Mouse (Mus musculus) adrenal gland, adult 8-10 months (tissue): ENCODE measurements around the gene Gm44579. TPM values are rescaled to one million over a fixed set of nuclear protein-coding genes. Genes with fewer than 3 reads are reported as not detected.

Source experiments
- DNase-seq: peaks from one replicate; pipeline ENCODE4 v3.0.0; 2022
- total RNA-seq, 4 experiments: library from RNA; stranded (reverse); gene quantifications; 2 replicates each; pipeline ENCODE4 v1.2.4; 2022

Gene Gm44579
- not detected for total RNA-seq

DNA sequence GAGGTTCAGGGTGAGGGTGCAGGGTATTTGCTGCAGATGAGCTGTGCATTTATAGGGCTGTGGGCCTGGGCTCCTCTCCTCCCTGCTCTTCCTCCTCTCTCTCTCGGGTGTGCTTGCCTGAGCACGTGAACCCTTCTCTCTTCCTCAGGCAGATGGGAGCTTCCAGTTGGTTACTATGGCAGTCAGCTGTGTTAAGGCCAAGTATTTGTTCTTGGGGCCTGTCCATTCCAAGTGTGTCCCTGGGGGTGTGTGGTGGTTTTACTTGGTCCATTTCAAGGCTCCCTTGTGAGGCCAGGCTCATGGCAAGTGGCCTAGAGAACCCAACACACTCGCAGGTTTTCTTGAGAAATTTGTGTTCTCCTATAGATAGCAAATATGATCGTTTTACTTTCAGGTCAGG, at the start of gene Gm44579, which contains the start of gene Olfr287:
Gene Gm44579, minus strand, starts transcription at position 101 of the 400 bp plus-strand sequence.
Gene Olfr287, minus strand, starts transcription at position 180 of the 400 bp plus-strand sequence.
- no peak for DNase-seq

DNA sequence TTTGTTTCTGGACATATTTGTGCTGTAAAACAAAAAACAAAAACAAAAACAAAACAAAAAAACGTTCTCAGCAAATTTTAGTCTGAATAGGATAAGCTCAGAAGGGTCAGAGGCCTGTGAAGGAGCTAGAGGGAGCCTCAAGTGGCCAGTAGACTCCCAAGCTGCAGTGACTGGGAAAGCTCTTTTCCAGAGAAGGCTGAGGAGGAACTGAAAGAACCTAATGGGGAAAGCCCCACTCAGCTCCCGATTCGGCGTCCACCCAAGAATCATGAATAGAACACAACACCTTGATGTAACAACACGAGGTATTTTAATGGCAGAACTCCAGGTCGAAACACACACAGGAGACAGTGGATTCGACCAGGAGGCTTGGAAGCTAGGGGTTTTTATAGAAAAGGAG, 37.0 kb upstream of the Gm44579 start:
- DNase-seq, result no peak

DNA sequence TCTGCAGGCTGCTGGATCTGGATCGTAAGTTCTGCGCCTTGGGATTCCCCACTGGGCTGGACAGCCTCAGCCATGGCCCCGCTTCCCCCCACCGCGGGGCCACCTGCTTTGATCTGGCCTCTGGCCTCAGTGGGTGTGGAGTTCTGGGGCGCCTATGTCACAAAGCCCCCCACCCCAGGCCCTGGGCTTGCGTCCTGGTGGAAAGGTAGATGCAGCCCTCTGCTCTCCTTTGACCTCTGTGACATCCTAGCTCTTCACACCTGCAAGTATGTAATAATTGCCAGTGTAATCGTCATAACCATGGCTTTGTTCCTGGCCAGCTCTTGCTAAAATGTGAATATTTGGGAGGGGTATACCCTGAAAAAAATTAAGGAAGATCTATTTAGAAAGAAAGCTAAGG, 36.4 kb upstream of the Gm44579 start, which contains the start of gene H1fnt:
Gene H1fnt, minus strand, starts transcription at position 101 of the 400 bp plus-strand sequence.
- DNase-seq, result no peak

DNA sequence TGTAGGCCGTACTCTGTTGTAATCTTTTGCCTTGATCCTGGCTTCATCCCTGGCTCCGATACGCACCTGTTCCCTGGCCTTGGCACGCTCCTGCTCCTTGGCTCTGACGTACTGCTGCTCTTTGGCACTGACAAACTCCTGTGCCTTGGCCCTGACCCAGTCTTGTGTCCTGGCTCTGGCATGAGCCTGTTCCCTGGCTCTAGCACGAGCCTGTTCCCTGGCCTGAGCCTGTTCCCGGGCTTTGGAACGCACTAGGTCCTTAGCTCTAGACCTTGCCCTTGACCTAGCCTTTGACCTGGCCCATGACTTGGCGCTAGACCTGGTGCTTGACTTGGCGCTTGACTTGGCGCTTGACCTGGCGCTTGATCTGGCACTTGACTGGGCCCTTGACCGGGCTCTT, 35.5 kb upstream of the Gm44579 start:
- peak; percentile 10 for DNase-seq

DNA sequence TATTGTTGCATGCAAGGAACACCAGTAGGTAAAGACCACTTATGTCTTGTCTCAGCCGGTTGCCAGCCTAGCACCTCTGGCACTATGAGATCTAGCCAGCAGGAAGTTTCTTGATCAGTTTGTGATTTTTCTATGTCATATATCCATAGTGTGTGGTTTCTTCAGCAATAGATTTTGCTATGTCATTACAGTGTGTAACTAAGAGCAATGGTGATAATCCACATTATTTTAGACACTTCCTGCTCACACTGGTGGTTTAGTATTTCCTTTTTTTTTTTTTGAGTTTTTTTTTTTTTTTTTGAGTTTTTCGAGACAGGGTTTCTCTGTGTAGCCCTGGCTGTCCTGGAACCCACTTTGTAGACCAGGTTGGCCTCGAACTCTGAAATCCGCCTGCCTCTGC, 14.7 kb upstream of the Gm44579 start:
- no peak for DNase-seq

DNA sequence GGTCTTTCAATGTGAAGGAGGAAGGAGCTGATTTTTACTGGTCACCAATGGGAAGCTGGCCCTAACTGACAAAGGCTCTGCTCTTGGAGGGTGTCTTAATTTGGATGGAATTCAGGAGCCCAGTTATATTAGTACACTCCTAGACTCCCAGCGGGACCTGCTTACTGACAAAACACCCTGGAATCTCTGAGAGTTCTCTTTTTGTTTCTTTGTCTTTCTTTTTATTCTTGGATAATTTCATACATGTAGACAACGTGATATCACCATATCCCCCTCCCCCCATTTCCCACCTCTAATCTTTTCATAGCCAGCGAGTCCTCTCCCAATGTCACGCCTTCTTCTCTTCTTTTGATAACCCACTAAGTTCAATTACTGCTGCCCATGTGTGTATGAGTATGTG, 13.6 kb upstream of the Gm44579 start, which contains the start of gene Olfr286:
Gene Olfr286, minus strand, starts transcription at position 101 of the 400 bp plus-strand sequence.
- no peak for DNase-seq

DNA sequence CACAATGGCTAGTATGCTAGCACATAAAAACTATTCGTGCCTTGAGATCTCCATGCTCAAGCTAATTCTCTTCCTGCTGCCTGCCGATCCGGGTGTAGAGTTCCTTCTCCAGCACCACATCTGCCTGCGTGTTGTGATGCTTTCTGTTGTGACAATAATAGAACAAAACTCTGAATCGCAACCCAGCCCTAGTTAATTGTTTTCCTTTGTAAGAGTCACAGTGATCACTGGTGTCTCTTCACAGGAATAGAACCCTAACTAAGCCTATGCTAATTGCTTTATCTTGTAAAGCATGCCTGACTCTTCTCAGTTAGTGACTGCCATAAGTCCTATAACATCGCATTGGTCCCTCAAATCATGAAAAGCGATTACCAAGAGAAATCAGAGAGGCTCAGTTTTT, 5.3 kb upstream of the Gm44579 start:
- no peak for DNase-seq

DNA sequence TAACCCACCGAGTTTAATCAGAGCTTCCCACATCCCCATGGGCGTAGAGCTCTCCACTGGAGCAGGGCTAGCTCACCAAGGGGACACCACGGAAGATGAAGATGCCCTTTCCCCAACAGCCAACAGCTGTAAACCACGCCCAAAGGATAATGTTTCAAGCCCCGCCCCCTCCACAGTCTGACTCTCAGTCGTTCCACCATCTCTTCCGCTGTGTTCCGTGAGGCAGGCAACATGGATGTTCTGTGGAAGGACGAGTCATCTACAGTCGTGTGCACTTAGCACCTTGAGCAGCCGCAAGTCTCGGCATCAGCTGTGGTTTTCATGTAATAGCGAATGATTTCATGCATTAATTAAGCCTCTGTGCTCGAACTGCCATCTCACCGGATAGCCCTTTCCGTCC, 4.8 kb upstream of the Gm44579 start:
- DNase-seq, result no peak

DNA sequence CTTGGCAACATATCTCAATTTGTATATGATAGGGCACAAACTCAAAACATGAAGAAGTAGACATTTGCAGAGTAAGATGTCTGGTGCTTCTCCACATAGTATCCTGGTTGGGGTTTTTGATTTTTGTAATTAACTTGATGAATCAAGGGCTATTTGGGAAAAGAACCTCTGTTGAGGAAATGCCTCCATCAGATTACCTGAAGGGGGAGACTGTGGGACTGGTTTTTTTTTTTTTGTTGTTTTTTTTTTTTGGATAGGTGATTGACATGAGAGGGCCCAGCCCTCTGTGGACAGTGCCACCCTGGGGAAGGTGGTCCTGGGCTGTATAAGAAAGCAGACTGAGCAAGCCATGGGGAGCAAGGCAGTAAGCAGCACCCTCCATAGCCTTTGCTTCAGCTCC, 1.6 kb upstream of the Gm44579 start:
- DNase-seq, result no peak

DNA sequence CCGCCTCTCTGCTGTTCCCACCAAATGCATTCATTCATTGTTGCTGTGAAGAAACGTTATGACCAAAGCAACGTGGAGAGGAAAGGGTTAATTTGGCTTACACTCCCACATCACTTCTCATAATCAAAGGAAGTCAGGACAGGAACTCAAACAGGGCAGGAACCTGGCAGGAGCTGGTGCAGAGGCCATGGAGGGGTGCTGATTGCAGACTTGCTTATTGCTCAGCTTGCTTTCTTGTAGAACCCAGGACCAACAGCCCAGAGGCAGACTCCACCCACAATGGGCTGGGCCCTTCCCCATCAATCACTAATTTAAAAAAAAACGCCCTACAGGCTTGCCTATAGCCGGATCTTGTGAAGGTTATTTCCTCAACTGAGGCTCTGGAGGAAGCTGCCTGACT, 6.6 kb downstream of the Gm44579 start:
- no peak for DNase-seq

DNA sequence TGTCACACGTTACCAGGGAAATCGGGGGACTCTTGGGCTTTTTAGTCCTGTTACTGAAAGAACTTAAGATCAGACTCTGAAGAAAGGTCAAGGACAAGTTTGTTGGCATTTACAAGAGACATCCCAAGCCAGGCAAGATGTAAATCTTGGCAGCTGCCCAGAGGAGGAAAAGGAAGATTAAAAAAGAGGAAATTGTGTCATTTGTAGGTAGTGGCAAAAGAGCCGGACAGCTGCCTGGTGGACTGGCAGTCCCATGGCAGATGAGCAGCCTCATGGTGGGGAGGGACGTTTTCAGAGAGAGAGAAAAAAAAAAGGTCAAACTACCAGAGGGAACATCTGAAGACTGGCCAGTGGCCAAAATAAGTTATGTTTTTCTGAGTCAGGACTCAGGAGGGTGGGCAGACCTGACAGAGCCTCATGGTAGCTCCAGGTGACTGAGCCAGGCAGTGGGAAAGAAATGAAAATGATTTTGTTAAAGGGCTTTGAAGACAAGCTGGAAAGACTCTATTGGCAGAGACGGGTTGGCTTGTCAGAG, 7.4 kb downstream of the Gm44579 start:
- DNase-seq, result peak; percentile 5

DNA sequence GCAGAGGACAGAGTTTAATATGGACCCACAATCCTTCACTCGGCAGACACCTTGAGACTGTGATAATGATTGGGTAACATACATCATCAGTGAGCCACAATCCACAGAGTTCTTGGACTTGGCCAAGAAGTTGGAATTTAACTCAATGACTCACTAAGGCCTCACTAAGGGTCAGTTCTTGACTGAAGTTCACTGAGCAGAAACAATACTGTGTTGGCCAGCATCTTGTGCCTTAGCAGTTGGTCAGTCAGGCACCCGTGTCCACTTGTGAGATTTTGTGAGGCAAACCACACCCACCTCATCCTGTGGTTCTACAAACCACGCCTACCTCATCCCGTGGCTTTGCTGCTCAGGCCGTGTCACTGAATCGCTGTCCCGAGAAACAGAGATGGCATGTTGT, 11.1 kb downstream of the Gm44579 start:
- DNase-seq, result no peak

DNA sequence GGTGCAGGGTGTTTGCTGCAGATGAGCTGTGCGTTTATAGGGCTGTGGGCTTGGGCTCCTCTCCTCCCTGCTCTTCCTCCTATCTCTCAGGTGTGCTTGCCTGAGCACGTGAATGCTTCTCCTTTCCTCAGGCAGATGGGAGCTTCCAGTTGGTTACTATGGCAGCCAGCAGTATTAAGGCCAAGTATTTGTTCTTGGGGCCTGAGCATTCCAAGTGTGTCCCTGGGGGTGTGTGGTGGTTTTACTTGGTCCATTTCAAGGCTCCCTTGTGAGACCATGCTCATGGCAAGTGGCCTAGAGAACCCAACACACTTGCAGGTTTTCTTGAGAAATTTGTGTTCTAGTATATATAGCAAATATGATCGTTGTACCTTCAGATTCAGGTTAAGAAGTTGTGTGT, 25.3 kb downstream of the Gm44579 start, which contains the start of gene Olfr288:
Gene Olfr288, minus strand, starts transcription at position 101 of the 400 bp plus-strand sequence.
- DNase-seq, result no peak

DNA sequence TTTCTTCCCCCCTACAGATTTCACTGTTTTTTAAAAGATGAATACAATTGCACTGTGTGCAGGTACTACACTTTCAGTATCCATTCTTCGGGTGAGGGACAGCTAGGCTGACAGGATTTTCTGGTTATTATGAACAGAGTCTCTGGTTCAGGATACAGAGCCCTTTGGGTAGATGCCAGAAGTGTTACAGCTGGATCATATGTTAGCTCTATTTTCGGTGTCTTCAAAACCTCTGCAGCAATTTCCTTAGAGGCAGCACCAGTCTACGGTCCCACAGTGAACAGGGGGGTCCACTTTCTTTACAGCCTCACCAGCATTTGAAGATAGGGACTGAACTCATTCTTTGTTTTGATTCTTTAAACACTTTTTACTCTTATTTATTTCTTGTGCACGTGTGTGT, 36.3 kb downstream of the Gm44579 start:
- DNase-seq, result no peak

DNA sequence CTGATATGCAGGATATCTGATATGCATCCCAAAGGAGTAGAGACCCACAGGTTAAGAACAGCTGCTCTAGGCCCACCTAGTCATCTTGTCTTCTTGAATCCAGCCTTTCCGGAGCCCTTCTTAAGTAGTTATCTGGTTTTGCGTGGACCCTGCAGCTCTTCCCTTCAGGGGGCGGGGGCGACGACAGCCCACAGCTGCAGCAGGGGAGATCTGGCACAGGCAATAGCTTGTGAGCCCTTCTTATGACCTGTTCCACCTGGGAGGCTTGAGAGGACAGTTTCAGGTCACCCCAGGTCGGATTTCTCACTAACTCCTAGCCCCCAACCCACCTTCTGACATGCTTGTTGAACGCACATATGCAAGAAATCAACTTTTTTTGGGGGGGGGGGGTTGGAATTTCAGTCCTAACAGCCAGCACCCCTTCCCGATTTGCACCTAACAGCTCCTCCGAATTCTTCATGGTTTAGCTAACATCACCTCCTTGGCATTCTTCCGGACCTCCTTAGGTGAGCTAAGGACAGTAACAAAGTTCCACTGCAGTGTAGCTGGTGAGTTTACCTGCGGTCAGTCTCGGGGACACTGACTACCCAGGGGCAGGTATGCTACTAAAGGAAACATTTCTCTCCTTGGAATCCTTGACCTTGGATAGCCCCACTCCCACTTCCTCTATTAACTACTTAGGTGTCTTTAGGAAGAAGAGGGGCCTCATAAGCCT, 38.8 kb downstream of the Gm44579 start:
- no peak for DNase-seq

DNA sequence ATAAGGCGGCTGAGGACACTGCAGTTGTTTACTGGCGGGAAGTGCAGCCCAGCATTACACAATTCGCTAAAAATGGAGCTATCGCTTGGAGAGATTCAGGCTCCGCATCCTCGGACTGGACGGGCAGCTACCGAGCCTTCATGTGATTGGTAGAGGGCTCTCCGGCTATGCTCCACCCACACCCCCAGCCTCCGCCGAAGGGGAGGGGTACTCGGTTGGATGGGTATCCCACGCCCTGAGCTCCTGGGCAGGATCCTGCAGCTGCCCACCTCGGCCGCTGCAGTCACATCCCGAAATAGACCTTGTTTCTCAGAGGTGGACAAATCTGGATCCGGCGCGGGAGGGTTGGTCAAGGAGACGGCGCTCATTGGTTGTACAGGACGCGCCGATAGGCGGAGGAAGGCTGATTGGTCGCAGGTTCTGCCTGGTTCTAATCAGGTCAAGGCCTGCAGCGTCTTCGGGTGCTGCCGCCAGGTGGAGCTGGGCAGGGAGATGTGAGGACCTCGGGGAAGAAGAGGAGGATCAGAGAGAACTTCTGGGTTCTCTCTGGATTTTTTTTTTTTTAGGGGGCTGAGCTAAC, 39.6 kb downstream of the Gm44579 start:
- DNase-seq, result peak; percentile 93

DNA sequence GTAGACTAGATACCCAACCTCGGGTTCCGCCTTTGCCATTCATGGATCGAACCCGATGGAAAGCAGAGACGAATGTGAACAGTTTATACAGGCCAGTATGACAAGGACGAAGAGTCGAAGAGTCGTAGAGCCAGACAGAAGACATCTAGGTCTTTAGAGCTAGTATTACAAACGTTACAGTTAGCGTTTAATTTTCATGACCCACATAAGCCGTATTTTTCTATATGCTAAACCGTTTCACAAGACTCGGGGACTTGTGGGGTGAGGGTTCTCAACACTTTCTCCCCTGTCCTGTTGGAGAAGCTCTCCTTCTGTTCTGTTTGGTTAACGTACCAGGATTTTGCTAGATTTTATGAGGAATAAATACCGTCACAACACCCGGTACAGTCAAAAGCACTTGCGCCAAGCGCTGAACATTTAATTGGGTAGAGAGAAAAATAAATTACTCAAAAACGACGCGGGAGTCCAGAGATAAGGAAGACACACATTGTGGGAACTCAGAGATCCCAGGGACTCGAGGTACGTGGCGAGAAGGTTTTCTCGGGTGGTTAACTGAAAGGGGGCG, 40.1 kb downstream of the Gm44579 start:
- no peak for DNase-seq

DNA sequence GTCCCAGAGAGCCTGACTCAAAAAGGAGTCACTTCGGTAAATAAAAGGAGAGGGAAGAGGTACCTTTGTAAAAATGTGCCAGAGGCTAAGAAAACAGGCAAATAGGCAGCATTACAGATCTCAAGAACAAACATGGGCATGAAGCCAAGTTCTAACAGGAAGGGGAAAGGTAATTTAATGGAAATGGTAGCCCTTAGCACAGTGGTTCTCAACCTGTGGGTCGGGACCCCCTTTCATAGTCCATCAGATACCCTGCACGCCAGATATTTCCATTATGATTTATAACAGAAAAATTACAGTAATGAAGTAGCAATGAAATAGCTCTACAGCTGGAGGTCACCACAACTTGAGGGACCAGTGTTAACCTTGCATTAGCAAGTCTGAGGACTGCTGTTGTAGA, 43.5 kb downstream of the Gm44579 start:
- no peak for DNase-seq

DNA sequence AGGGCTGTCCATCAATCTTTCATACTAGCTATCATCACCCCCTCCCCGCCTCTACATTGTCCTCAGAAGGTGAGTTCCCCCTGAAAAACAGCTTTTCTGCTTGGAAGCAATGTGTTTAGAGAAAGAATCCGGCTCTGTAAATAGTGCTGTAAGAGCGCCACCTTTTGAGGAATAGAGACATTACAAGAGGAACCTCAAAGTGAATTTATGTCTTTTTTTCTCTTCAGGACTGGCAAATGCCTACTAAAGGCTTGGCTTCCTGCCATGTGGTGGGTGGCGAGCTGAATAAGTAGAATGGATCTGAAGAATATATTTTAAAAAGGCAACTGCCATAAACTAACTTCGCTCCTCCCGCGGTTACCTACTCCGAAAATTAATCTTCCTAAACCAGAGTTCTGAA, 47.0 kb downstream of the Gm44579 start:
- DNase-seq, result no peak

DNA sequence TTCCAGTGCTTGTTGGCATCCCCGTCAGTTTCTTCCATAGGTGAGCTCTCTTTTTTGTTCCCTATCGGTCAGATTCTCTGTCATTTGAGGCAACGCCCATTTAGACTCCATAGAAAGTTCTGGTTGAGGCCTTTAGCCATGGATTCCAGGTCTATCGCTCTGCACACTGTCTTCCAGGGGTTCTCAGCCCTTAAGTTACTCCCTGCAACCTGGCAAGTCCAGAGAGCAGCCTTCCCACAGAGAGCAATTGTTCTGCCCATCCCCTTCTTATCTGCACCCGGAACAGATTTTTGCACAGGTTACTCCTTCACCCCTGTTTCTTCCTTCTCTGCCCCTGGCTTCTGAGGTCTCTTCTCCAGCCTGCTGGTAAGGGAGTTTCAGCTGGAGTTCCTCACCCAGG, 48.7 kb downstream of the Gm44579 start:
- DNase-seq, result no peak

DNA sequence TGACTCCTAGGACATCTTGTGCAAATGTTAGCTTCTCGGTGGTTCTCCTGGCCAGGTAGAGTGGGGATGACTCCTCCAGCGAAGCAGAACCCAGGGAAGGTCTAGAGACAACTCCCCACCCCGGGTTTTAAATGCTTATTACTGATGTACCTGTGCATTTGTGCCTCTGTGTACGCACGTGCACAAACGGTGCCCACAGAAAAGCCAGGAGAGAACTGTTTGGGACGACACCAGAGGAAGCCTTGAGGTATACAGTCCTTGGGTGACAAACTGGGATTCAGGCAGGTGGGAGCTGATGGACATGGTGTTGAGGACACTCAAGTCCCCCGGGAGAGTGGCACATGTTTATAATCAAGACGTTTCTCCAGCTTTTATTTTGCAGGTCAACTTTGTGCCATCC, 49.9 kb downstream of the Gm44579 start:
- DNase-seq, result no peak

DNA sequence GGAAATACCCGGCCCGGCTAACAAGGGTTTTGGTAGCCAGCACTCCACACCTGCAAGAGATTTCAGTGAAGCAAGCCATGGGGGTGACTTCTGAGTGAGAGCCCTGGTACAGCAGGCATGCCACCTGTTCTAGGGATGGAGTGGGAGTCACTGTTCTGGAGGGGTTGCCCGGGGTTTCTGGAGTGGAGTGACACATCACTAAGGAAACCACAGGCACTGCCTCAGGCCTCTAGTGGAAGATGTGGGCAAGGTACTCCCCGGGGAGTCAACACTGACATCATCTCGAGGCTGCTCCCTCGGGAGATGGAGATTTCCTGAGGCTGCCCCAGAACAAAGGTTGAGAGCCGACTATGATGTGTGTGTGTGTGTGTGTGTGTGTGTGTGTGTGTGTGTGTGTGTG, 50.4 kb downstream of the Gm44579 start:
- no peak for DNase-seq

DNA sequence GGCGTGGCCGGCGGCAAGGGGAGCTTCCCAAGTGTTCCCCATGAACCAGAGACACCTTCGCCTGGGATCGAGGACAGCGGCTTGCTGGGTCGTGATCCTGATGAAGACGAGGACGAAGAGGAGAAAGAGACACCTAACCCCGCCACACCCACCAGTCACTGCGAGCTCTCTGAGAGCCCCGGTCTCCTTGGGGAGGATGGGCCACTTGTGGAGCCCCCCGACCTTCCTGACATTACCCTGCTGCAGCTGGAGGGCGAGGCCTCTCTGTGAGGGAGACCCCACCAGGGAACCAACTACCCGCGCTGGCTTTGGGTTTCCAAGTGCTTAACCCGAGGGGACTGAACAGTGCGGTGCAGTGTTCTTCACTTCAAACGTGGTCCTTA, 52.2 kb downstream of the Gm44579 start:
- DNase-seq, result no peak
